Mouse (Mus musculus) olfactory bulb, adult 2 months (tissue): ENCODE data around the gene Ipo13.

Source experiments
- CTCF ChIP-seq: fragments of 200-500 bp; IDR thresholded peaks from 2 replicates; pipeline ENCODE4 v1.5.1; 2012; ENCODE audit warnings: low read depth, mild to moderate bottlenecking, low read length, moderate library complexity; ENCODE audit not compliant: insufficient read depth
- POLR2A ChIP-seq: fragments of 200-500 bp; IDR thresholded peaks from 2 replicates; pipeline ENCODE4 v1.6.1; 2012; ENCODE audit warnings: mild to moderate bottlenecking, low read depth, low read length, moderate library complexity; ENCODE audit not compliant: insufficient read depth

- TF ChIP-seq CTCF (no peak), POLR2A (no peak)
Observed at GRCm38 (mm10) chr4:117886644-117887043, 28.2 kb downstream of the Ipo13 start.
